Mouse (Mus musculus) small intestine, adult 2 months (tissue): ENCODE results near the gene Kin.

Experiments used
- CTCF ChIP-seq: fragments of 200-500 bp; IDR thresholded peaks from 2 replicates; pipeline ENCODE4 v1.5.1; 2012; ENCODE audit warnings: low read depth, mild to moderate bottlenecking, control low read depth, inconsistent platforms, low read length, moderate library complexity, mixed read lengths; ENCODE audit not compliant: insufficient replicate concordance, insufficient read length; ENCODE audit errors: extremely low read depth
- POLR2A ChIP-seq: fragments of 200-500 bp; IDR thresholded peaks from 2 replicates; pipeline ENCODE4 v1.6.1; 2012; ENCODE audit warnings: low read depth, mild to moderate bottlenecking, control low read depth, inconsistent platforms, low read length, moderate library complexity

DNA sequence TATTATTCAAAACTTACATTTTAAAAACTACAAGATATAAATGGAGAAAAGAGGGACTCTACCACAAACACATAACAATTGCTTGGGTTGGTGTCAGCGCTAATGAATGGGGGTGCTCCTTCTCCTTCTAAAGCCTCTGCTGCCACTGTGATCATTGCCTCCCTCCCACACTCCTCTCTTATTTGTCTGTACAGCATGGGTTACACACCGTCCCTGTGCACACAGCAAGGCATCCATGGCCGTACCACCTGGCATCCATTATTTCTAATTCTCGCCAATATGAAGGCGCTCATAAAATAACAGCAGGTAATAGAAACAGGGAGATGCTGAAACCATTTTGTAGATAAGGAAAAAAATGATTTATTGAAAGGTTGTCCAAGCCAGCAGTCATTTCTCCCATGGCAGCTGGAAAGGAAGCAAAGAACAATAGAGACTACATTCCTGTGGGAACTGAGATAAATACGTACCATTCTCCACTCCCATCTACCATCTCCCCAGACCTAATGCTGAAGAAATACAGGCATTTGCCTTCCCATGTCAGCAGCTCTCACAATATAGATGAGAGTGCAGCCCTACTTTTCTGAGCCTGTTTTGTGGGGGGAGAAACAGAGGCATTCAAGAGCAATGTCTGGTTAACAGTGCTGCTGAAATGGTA, 28.3 kb downstream of the Kin start:
- TF ChIP-seq CTCF (no peak), POLR2A (no peak)
